Mouse (Mus musculus) ES-Bruce4 (cell line): ENCODE measurements at regions not wholly inside any gene's neighbourhood (a gene's known extent, or its start where the extent isn't known, plus 50 kb on each side); places are given as distances from the start of the nearest gene placed in this dataset.

Experiments used
- CTCF ChIP-seq: IDR thresholded peaks from one replicate; pipeline ENCODE4 v1.8.1; 2011; ENCODE audit warnings: low read depth, low read length
- POLR2A ChIP-seq: IDR thresholded peaks from one replicate; pipeline ENCODE4 v1.8.1; 2011; ENCODE audit warnings: low read length; ENCODE audit not compliant: insufficient read depth

GRCm38 (mm10) chr2:174019970-174020369, 56.1 kb upstream of the Stx16 start:
- TF ChIP-seq CTCF (no peak), POLR2A (no peak)
